Mouse (Mus musculus) forebrain, embryonic 11.5 days (tissue): ENCODE data around the gene Rbm24. TPM values are rescaled to one million over a fixed set of nuclear protein-coding genes. Genes with fewer than 3 reads are reported as not detected.

Source experiments
- polyA plus RNA-seq: library from polyadenylated mRNA; unstranded; fragments of >200 nt; fragmentation: Nextera tagmentation; extraction: Ambion mirVana; gene quantifications from 2 replicates; pipeline ENCODE4 v1.2.1, GENCODE M21; 2014

The Rbm24 gene
- polyA plus RNA-seq, 1 experiment from 2014 or later: 2.8 TPM

Other genes starting within 250 kb of the Rbm24 start
- gene Stmnd1, start 144.7 kb upstream of the Rbm24 start, polyA plus RNA-seq: not detected in 2 replicates
- gene Cap2, start 83.4 kb downstream of the Rbm24 start, polyA plus RNA-seq: 6.4 and 8.3 TPM in 2 replicates